Mouse (Mus musculus) neural tube, embryonic 15.5 days (tissue): ENCODE results near the gene Ufc1. TPM values are rescaled to one million over a fixed set of nuclear protein-coding genes. Genes with fewer than 3 reads are reported as not detected.
"Not testable (repeated sequence)": the region's sequence is repeated elsewhere in the genome, so short reads cannot be mapped to it uniquely, and the experiment has no call there.

ENCODE experiments used
- ATAC-seq: fragments of 200-750 bp; cut with Nextera tagmentation; 2 replicates; pipeline ENCODE4 v1.8.0; 2017; ENCODE audit warnings: mild to moderate bottlenecking, moderate TSS enrichment, moderate library complexity; ENCODE audit not compliant: low FRiP score
- H3K27ac ChIP-seq: fragments of 300-500 bp; sonication (generic); replicated peaks from 2 replicates; pipeline ENCODE4 v1.5.1; 2015; ENCODE audit warnings: mild to moderate bottlenecking, inconsistent platforms
- H3K27me3 ChIP-seq: fragments of 300-500 bp; sonication (generic); replicated peaks from 2 replicates; pipeline ENCODE4 v1.6.1; 2015; ENCODE audit warnings: inconsistent platforms
- H3K36me3 ChIP-seq: fragments of 300-500 bp; sonication (generic); 2 replicates; pipeline ENCODE4 v1.6.1; 2015; ENCODE audit warnings: inconsistent platforms
- H3K4me1 ChIP-seq: fragments of 300-500 bp; sonication (generic); 2 replicates; pipeline ENCODE4 v1.6.1; 2015; ENCODE audit warnings: inconsistent platforms
- H3K4me2 ChIP-seq: fragments of 300-500 bp; sonication (generic); 2 replicates; pipeline ENCODE4 v1.6.1; 2015; ENCODE audit warnings: inconsistent platforms, mild to moderate bottlenecking, moderate library complexity
- H3K4me3 ChIP-seq: fragments of 300-500 bp; sonication (generic); replicated peaks from 2 replicates; pipeline ENCODE4 v1.5.1; 2015; ENCODE audit warnings: mild to moderate bottlenecking, inconsistent platforms
- H3K9ac ChIP-seq: fragments of 300-500 bp; sonication (generic); replicated peaks from 2 replicates; pipeline ENCODE4 v1.6.1; 2015; ENCODE audit warnings: mild to moderate bottlenecking, inconsistent platforms
- H3K9me3 ChIP-seq: fragments of 300-500 bp; sonication (generic); replicated peaks from 2 replicates; pipeline ENCODE4 v1.6.1; 2016; ENCODE audit warnings: inconsistent platforms
- WGBS: fragments of 180-500 bp; shearing (Covaris S2); methylation state at CpG from one replicate; pipeline ENCODE4 v1.1.7; 2015; ENCODE audit warnings: mixed read lengths; 5-methylcytosine and 5-hydroxymethylcytosine counted together
- polyA plus RNA-seq: library from polyadenylated mRNA; unstranded; fragments of >200 nt; fragmentation: Nextera tagmentation; extraction: Ambion mirVana; gene quantifications from 2 replicates; pipeline ENCODE4 v1.2.1, GENCODE M21; 2015

Ufc1 gene
- polyA plus RNA-seq, 1 experiment from 2014 or later = 119 TPM

DNA sequence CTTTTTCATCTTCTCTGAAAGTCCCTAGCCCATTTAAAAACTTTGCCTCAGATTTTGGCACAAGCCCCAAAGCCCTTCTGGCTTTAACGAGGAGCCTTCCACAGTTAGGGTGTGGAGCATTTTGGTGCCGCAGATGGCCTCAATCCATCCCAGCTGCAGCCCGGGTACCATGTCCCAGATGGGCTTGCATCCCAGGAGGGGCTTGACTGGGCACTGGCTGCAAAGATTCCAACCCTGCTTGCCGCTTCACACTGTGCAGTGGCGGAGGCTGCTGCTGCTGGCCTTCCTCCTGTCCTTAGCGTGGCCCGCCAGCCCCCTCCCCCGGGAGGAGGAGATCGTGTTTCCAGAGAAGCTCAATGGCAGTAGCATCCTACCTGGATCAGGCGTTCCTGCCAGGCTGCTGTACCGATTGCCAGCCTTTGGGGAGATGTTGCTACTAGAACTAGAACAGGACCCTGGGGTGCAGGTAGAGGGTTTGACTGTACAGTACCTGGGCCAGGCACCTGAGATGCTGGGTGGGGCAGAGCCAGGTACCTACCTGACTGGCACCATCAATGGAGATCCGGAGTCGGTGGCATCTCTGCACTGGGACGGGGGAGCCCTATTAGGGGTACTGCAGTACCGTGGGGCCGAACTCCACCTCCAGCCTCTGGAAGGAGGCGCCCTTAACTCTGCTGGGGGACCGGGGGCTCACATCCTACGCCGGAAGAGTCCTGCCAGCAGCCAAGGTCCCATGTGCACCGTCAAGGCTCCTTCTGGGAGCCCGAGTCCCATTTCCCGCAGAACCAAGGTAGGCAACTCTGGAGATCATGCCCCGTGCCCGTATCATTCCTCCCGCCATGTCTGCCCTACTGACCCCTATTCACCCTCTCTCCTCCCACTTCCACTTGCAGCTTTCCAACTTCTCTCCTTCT, 43.9 kb downstream of the Ufc1 start, which contains the start of gene Ndufs2:
TSS of gene Ndufs2 (minus strand) at position 709 of the 914 bp plus-strand sequence.
- H3K9me3 ChIP-seq = no peaks in the 10 kb centered on the region
- ATAC-seq = no peak
- H3K36me3 ChIP-seq = no peaks in the 10 kb centered on the region
- peak within 1 kb of the TSS; percentile 42 for H3K9ac ChIP-seq
- peaks cover 47% of the 10 kb centered on the region for H3K4me1 ChIP-seq
- peak within 1 kb of the TSS; percentile 60 for H3K27ac ChIP-seq
- 18% methylated on average over 26 of the region's 26 CpGs for WGBS
- peak within 1 kb of the TSS; percentile 49 for H3K4me2 ChIP-seq
- no peaks in the 10 kb centered on the region for H3K27me3 ChIP-seq
- peak within 1 kb of the TSS; percentile 12 for H3K4me3 ChIP-seq

- H3K4me1 ChIP-seq = peaks cover 55% of the 10 kb centered on the region
- H3K27me3 ChIP-seq = no peaks in the 10 kb centered on the region
- WGBS = 16% methylated on average over 5 of the region's 5 CpGs
- H3K36me3 ChIP-seq = no peaks in the 10 kb centered on the region
- H3K9me3 ChIP-seq = no peaks in the 10 kb centered on the region
- peak within 1 kb of the TSS; percentile 12 for H3K4me3 ChIP-seq
- no peak for ATAC-seq
- peak within 1 kb of the TSS; percentile 42 for H3K9ac ChIP-seq
- peak within 1 kb of the TSS; percentile 49 for H3K4me2 ChIP-seq
- H3K27ac ChIP-seq = peak within 1 kb of the TSS; percentile 60
Measured at GRCm38 (mm10) chr1:171249913-171250600, 44.8 kb downstream of the Ufc1 start, which contains the start of gene Adamts4. Gene Adamts4 (plus strand): TSS chr1:171250421.

DNA sequence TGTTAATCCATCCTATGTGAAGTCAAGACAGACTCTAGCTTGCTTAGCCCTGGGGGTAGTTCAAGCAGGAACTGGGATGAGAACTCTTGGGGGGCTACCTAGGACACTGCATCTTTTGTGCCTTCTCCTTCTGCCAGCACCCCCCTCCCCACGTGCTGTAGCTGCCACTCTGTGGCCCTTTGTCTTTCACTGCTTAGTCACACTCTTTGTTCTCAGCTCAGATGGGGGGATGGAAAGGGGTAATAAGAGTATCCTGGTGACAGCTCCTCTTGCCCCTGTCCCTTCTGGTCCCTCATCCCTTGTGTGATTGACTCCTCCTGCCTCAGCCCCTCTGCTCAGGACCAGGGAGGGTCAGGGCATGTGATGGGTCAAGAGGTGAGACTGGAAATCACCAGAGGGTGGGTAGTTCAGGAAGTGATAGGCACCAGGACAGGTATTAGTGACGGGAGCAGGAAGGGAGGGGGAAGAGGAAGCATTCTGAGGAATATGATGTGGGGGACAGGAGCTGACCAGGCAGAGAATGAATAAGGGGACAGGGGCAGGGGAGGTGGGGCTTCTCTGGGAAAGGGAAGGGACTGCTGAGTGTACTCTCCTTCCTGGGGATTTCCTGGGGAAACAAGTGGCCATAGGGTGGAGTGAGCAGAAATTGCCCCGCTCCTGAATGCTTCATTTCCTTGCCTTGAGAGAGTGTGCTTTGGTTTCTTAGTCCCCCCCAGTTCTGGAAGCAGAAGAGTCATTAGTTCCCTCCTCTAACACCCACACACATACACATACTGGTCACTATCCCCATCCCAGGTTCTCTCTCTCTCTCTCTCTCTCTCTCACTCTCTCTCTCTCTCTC, 46.2 kb downstream of the Ufc1 start:
- peak overlapping the region; percentile 78; the same call in 1 of the 2 replicates for H3K4me2 ChIP-seq
- H3K4me3 ChIP-seq = no peak overlapping the region
- H3K4me1 ChIP-seq = peaks cover 60% of the 10 kb centered on the region
- H3K36me3 ChIP-seq = peaks cover 5% of the 10 kb centered on the region; the same call in 1 of the 2 replicates
- ATAC-seq = no peak
- 54% methylated on average over 3 of the region's 3 CpGs for WGBS
- H3K9ac ChIP-seq = no peak overlapping the region
- no peaks in the 10 kb centered on the region for H3K27me3 ChIP-seq
- no peak overlapping the region for H3K27ac ChIP-seq
- no peaks in the 10 kb centered on the region for H3K9me3 ChIP-seq

- Histone ChIP-seq H3K27ac (peak overlapping the region; percentile 84; the same call in 1 of the 2 replicates), H3K4me1 (peaks cover 60% of the 10 kb centered on the region), H3K36me3 (peaks cover 12% of the 10 kb centered on the region), H3K4me3 (peak overlapping the region; percentile 77; the same call in 1 of the 2 replicates), H3K27me3 (no peaks in the 10 kb centered on the region), H3K4me2 (peak overlapping the region; percentile 78), H3K9ac (peak overlapping the region; percentile 45; the same call in 1 of the 2 replicates), H3K9me3 (no peaks in the 10 kb centered on the region)
- 28% methylated on average over 4 of the region's 4 CpGs for WGBS
- no peak for ATAC-seq
Measured at GRCm38 (mm10) chr1:171247916-171248315, 46.9 kb downstream of the Ufc1 start.

GRCm38 (mm10) chr1:171247453-171247841, 47.4 kb downstream of the Ufc1 start:
- WGBS = 11% methylated on average over 13 of the region's 13 CpGs
- Histone ChIP-seq H3K9ac (peak overlapping the region; percentile 45), H3K9me3 (no peaks in the 10 kb centered on the region), H3K4me1 (peaks cover 56% of the 10 kb centered on the region), H3K36me3 (peaks cover 16% of the 10 kb centered on the region), H3K27ac (peak overlapping the region; percentile 84), H3K27me3 (no peaks in the 10 kb centered on the region), H3K4me2 (peak overlapping the region; percentile 78), H3K4me3 (peak overlapping the region; percentile 77)
- ATAC-seq = peak; percentile 11

DNA sequence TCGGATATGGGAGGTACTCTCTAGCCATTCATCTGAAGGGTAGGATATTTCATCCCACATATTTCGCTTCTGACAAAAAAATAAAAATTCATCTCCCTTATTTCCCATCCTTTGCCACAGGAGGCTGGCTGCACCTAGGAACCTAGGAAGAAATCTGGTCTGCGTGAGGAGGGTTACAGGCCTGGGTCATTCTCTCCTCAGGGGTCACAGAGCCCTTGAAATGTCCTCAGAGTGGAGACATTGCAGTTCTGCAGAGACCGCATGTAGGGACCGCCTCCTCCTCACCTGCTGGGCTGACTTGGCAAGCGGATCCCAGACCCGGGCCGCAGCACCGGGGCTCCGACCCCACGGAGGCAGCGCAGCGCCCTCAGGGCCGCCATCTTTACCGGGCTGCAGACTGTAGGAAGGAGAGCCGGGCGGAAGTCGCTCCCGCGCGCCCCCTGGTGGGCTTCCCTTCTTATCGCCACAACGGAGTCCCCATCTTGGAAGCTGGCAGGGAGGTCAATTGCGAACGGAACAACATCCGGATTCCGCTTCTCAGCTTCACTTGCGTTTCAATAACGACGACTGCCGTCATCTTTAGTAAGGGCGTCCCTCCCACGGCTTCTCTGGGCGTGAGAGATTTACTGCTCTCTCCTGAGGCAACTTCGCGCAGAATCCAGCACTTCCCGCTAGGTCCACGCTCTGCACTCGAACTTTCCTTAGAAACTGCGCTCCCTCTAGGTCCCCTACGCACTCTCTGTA, 47.9 kb downstream of the Ufc1 start:
- Histone ChIP-seq H3K9me3 (no peaks in the 10 kb centered on the region), H3K27ac (peak overlapping the region; percentile 84), H3K36me3 (peaks cover 22% of the 10 kb centered on the region), H3K9ac (peak overlapping the region; percentile 88), H3K27me3 (no peaks in the 10 kb centered on the region), H3K4me1 (peaks cover 50% of the 10 kb centered on the region), H3K4me2 (peak overlapping the region; percentile 78), H3K4me3 (peak overlapping the region; percentile 77)
- under 1% methylated on average over 41 of the region's 41 CpGs for WGBS
- ATAC-seq = peak; percentile 95

- Histone ChIP-seq H3K4me3 (no peak overlapping the region), H3K36me3 (peaks cover 35% of the 10 kb centered on the region), H3K4me1 (peaks cover 35% of the 10 kb centered on the region), H3K27ac (no peak overlapping the region), H3K27me3 (no peaks in the 10 kb centered on the region), H3K9ac (no peak overlapping the region), H3K4me2 (peak overlapping the region; percentile 78), H3K9me3 (no peaks in the 10 kb centered on the region)
- WGBS = 95% methylated on average over 8 of the region's 8 CpGs
- ATAC-seq = no peak
Measured at GRCm38 (mm10) chr1:171245353-171245752, 49.5 kb downstream of the Ufc1 start.

DNA sequence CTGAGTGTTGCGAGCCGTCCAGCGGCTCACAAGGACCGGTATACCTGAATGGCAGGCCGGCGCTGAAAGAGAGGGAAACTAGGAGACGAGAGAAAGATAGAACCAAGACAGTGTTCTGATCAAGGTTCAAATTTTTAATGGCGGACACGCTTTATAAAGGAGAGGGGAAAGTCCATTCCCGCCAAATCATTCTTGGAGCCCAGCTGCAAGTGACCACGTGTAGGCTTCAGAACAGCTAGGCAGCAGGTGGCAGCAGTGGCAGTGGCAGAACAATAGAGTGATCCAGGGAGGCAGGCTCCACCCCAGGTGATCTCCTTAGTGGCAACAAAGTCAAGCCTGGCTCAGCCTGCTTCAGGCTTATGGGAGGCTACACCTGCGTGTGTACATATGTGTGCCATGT, 52.9 kb downstream of the Ufc1 start:
- peaks cover 20% of the 10 kb centered on the region for H3K4me1 ChIP-seq
- WGBS = 87% methylated on average over 12 of the region's 12 CpGs
- not testable (repeated sequence) for H3K9me3 ChIP-seq, H3K27ac ChIP-seq, H3K27me3 ChIP-seq, ATAC-seq, H3K4me2 ChIP-seq, H3K4me3 ChIP-seq, H3K9ac ChIP-seq
- H3K36me3 ChIP-seq = peaks cover 66% of the 10 kb centered on the region

- Histone ChIP-seq H3K36me3 (peaks cover 74% of the 10 kb centered on the region), H3K4me1 (peaks cover 14% of the 10 kb centered on the region), H3K27ac (no peak overlapping the region), H3K4me2 (no peak overlapping the region), H3K4me3 (no peak overlapping the region), H3K27me3 (no peaks in the 10 kb centered on the region), H3K9ac (no peak overlapping the region), H3K9me3 (no peaks in the 10 kb centered on the region)
- 95% methylated on average over 10 of the region's 10 CpGs for WGBS
- ATAC-seq = no peak
Measured at GRCm38 (mm10) chr1:171240911-171241310, 53.9 kb downstream of the Ufc1 start.

DNA sequence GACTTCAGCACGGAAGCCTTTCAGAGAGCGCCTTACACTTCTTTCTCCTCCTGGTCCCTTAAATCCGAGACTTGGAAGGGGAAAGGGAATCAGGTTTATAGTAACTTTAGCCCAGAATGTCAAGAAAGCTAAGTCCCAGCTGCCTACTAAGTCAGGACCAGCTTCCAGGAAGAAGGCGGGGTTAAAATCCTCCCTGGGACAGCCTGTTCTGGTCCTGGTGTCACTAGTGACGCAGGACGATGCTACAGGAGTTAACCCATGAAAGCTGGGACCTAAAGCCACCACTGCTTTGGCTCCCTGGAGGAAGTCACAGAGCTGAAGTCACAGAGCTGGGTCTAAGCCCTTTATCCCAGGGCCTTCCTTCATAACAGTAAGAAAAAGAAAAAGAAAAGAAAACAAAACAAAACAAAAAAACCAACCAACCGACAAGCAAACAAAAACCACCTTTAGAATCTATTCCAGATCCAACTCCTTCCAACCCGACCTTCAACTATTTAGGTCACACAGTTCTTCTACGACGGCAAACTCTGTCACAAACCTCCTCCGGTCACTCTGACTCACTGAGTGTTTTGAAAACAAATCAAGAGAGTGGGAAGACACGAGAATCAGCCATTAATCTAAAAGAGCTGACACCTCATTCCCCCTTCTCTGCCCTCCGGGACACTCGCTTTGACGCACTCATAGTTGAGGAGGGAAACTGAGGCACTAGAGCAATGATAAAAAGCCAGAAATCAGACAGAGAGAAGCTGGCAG, 54.7 kb downstream of the Ufc1 start:
- Histone ChIP-seq H3K4me1 (peaks cover 8% of the 10 kb centered on the region; the same call in 1 of the 2 replicates), H3K4me3 (no peak overlapping the region), H3K27ac (no peak overlapping the region), H3K27me3 (no peaks in the 10 kb centered on the region), H3K9ac (no peak overlapping the region), H3K4me2 (no peak overlapping the region), H3K9me3 (no peaks in the 10 kb centered on the region), H3K36me3 (peaks cover 82% of the 10 kb centered on the region)
- WGBS = 86% methylated on average over 15 of the region's 15 CpGs
- no peak for ATAC-seq
